Mouse (Mus musculus): ENCODE measurements around the gene Zscan29.
"Not testable (repeated sequence)": the region's sequence is repeated elsewhere in the genome, so short reads cannot be mapped to it uniquely, and the experiment has no call there.

Zscan29 gene

DNA sequence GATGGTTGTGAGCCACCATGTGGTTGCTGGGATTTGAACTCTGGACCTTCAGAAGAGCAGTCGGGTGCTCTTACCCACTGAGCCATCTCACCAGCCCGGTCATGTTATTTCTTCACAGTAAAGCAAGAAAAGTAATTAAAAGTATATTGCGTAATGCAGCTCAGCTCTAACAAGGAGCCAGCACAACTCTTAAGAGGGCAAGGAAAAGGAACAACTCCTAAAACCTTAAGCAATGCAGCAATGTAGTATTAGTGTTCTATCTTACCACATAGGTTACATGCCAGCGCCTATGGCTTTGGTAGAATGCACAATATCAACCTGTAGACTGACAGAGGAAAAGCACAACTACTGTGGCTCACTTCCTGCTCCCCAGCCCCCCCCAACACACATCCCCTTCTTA is 33.6 kb downstream of the Zscan29 start:
- DNase-seq (ENCODE audit: low read depth, low spot score): no peak

DNA sequence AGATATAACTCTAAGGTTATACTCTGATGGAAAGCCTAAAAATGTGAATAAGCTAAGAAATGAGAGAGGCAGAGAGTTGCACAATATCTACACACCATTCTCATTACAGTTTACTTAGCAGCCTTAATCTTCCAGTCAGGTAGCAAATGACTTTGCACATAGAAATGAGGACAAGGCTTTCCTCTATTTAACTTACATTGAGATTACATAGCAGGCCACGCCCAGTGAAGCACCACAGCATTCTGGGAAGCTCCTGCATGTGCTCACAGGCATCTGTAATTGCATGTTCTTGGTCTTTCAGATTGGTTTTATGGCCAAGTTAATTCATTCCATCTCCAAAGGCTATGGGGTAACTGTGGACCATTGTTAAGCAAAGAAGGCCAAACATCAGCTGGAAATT is 38.1 kb downstream of the Zscan29 start:
- no peak for DNase-seq (ENCODE audit: low read depth, low spot score)

DNA sequence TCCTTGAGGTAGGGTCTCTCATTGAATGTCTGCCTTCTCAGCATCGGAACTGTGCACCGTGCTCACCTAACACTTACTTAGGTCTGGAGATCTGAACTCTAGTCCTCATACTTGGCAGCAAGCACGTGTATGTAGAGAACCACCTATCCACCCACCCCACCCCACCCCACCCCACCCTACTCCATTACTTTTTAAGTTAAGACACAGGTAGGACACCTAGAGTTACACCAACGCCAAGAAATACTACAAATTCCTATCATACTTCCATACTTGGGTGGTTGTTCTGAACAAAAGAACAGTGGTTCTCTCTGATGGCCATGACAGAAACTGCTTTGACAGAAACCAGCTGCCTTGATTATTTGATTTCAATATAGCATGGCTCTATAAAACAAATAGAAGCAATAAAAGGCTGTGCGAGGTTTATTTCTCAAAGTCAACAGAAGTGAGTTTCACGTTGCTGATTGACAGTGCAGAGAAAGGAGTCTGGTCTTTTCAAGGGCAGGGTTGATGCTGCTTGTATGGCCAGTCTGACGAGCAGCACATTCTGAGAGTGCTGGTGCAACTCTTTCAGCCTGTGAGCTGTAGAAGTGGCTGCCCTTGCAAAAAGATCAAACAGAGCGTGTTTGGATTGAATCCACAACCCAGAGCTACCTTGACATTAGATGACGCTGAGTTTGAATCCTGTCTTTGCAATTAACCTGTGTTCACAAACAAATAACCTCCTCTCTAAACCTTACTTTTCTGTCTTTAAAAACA is 41.9 kb downstream of the Zscan29 start:
- no peak for DNase-seq (ENCODE audit: low read depth, low spot score)

GRCm38 (mm10) chr2:121127536-121127935 is 43.4 kb downstream of the Zscan29 start:
- DNase-seq (ENCODE audit: low read depth, low spot score): no peak

GRCm38 (mm10) chr2:121126302-121126701 is 44.6 kb downstream of the Zscan29 start:
- DNase-seq (ENCODE audit: low read depth, low spot score): not testable (repeated sequence)

DNA sequence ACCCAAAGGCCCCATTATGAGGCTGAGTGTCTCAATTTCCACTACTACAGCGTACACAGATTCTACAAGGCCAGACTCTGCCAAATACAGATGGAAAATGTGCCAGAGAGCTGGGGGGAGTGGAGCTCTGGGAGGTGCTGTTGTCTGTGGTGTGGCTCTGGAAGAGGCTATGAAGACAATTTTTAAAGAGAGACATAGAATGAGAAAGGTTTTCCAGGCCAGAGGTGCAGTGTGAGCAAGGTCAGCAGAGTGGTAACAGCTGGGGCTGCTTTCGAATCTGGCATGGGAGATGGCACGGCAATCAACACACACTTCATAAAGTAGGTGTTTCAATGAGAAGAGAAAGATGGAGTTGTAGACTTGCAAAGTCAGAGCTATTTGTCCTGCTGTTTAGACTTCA is 51.7 kb downstream of the Zscan29 start:
- no peak for DNase-seq (ENCODE audit: low read depth, low spot score)

DNA sequence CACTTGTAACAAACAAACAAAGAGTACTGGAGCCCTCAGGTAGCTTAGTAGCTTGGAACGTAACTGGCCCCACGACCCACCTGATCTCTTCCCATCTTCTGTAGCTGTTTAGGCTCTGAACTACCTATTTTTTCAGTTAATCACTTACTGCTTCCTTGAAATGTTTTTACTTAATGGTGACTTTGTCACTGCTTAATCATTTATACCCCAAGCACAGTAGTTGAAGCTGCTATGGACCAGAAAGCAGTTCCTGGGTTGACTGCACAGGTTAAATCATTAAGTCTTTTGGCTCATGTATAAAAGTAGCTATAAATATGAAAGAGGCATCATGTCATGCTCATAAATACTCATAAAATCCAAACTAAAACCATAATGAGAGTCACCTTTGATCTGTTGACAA is 55.5 kb downstream of the Zscan29 start:
- no peak for DNase-seq (ENCODE audit: low read depth, low spot score)

DNA sequence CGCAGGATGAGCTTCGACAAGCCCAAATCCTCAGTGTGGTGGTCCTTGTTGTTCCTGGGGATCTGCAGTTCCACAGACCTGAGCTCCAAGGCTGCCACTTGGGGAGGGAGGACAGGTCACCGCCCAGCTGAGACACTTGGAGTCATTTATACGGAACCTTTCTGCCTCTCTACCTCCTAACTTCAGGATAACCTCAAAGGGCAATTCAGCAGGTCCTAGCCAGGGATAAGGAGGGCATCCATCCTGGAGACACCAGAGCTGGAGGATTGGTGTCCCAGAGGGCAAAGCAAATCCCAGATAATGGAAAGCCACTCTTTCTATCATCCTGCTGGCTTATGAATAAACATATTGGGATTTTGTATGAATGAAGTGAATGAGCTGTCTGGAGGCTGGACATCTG is 61.2 kb downstream of the Zscan29 start, which contains the start of gene Tgm7:
TSS of gene Tgm7 (minus strand) at position 101 of the 400 bp plus-strand sequence.
- no peak for DNase-seq (ENCODE audit: low read depth, low spot score)

Measured in mesoderm, embryonic 11.5 days (tissue).